Mouse (Mus musculus) liver, embryonic 12.5 days (tissue): Measurements from ENCODE around the gene Cenpu. TPM values are rescaled to one million over a fixed set of nuclear protein-coding genes. Genes with fewer than 3 reads are reported as not detected.

Source experiments
- ATAC-seq: fragments of 200-750 bp; cut with Nextera tagmentation; 2 replicates; pipeline ENCODE4 v1.8.0; 2017; ENCODE audit warnings: moderate number of reproducible peaks, mild to moderate bottlenecking, moderate library complexity
- H3K27ac ChIP-seq: fragments of 300-500 bp; sonication (generic); 2 replicates; pipeline ENCODE4 v1.5.1; 2016; ENCODE audit warnings: mild to moderate bottlenecking
- H3K27me3 ChIP-seq: fragments of 300-500 bp; sonication (generic); replicated peaks from 2 replicates; pipeline ENCODE4 v1.6.1; 2016; ENCODE audit warnings: mild to moderate bottlenecking, moderate library complexity
- H3K36me3 ChIP-seq: fragments of 300-500 bp; sonication (generic); 2 replicates; pipeline ENCODE4 v1.6.1; 2016; ENCODE audit warnings: mild to moderate bottlenecking, moderate library complexity
- H3K4me1 ChIP-seq: fragments of 300-500 bp; sonication (generic); 2 replicates; pipeline ENCODE4 v1.6.1; 2016
- H3K4me2 ChIP-seq: fragments of 300-500 bp; sonication (generic); 2 replicates; pipeline ENCODE4 v1.6.1; 2016; ENCODE audit warnings: mild to moderate bottlenecking, moderate library complexity
- H3K4me3 ChIP-seq: fragments of 300-500 bp; sonication (generic); 2 replicates; pipeline ENCODE4 v1.5.1; 2016; ENCODE audit warnings: mild to moderate bottlenecking, moderate library complexity
- H3K9ac ChIP-seq: fragments of 300-500 bp; sonication (generic); 2 replicates; pipeline ENCODE4 v1.6.1; 2016; ENCODE audit warnings: mild to moderate bottlenecking, moderate library complexity
- H3K9me3 ChIP-seq: fragments of 300-500 bp; sonication (generic); replicated peaks from 2 replicates; pipeline ENCODE4 v1.6.1; 2016; ENCODE audit warnings: mild to moderate bottlenecking, moderate library complexity
- WGBS: fragments of 180-500 bp; shearing (Covaris S2); methylation state at CpG from one replicate; pipeline ENCODE4 v1.1.7; 2016; ENCODE audit not compliant: insufficient replicate concordance; 5-methylcytosine and 5-hydroxymethylcytosine counted together
- polyA plus RNA-seq: library from polyadenylated mRNA; unstranded; fragments of >200 nt; fragmentation: Nextera tagmentation; extraction: Ambion mirVana; gene quantifications from 2 replicates; pipeline ENCODE4 v1.2.1, GENCODE M21; 2016

The Cenpu gene
- polyA plus RNA-seq, 1 experiment from 2014 or later, result 22.2 TPM

DNA sequence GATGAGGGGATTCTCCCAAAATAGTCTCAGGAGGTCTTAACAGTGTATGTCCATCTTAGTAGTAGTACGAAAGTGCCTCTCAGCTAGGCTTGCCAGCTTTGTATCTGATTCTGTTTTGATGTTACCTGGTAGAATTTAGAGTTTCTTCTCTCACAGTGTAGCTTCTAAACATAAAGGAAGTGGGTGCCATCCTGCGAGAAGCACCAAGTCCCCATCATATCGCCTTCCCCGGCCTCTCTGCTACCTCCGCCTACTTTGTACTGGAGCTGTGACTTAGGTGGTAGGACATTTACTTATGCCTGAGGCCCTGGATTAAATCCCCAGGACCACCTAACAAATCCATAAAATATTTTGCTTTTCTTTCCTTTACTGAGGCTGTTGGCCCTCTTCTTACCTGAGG lies 74.8 kb downstream of the Cenpu start:
- Histone ChIP-seq H3K4me2 (no peak overlapping the region), H3K27ac (no peak overlapping the region), H3K27me3 (no peaks in the 10 kb centered on the region), H3K4me1 (peaks cover 48% of the 10 kb centered on the region), H3K4me3 (no peak overlapping the region), H3K36me3 (peaks cover 46% of the 10 kb centered on the region), H3K9ac (no peak overlapping the region), H3K9me3 (no peaks in the 10 kb centered on the region)
- ATAC-seq, result no peak
- WGBS, result 80% methylated on average over 5 of the region's 5 CpGs

DNA sequence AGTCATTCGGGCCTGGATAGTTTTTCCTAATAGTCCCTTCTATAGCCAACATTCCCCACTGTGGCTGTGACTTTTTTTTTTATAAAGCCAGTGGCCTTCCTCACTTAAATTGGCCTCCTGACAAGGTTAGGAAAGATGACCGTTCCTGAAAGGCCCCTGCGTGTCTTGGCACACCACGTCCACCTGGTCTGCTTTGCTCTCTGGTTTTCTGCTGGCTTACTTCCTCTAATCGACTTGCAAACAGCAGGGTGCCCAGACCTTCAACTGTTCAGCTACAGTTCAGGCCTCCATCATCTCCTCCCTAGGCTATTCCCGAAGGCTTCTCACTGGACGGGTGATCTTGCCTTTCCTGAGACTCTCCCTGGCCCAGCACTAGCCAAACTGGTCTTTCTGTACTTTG lies 76.1 kb downstream of the Cenpu start:
- Histone ChIP-seq H3K9ac (no peak overlapping the region), H3K27ac (0 out of 2 replicates have a peak overlapping the region, but pooled peaks have one; percentile 13), H3K36me3 (peaks cover 53% of the 10 kb centered on the region), H3K4me2 (no peak overlapping the region), H3K27me3 (no peaks in the 10 kb centered on the region), H3K9me3 (no peaks in the 10 kb centered on the region), H3K4me3 (no peak overlapping the region), H3K4me1 (peaks cover 48% of the 10 kb centered on the region)
- WGBS, result 57% methylated on average over 7 of the region's 7 CpGs
- no peak for ATAC-seq

DNA sequence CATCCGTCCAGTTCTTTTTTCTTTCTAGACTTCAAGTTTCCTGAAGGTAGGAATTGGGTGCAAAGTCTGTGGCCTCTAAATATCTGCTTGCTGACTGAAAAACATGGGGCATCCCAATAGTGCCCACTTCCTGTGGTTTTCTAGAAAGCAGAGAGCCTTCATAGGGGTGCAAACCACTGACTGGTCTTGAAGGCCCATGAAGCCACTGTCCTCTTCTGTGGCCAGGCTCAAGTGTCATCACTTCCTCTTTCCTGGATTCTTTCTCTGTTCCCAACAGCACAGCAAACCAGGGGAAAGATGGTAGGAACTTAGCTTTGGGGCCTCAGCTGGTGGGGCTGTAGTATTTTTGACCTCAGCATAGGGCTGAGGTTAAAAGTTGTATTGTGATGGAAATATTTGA lies 76.8 kb downstream of the Cenpu start:
- peaks cover 47% of the 10 kb centered on the region for H3K4me1 ChIP-seq
- WGBS, result 81% methylated on average over 1 of the region's 1 CpGs
- H3K9me3 ChIP-seq, result no peaks in the 10 kb centered on the region
- H3K36me3 ChIP-seq, result peaks cover 60% of the 10 kb centered on the region
- H3K4me2 ChIP-seq, result no peak overlapping the region
- H3K27me3 ChIP-seq, result no peaks in the 10 kb centered on the region
- ATAC-seq, result no peak
- H3K4me3 ChIP-seq, result no peak overlapping the region
- no peak overlapping the region for H3K9ac ChIP-seq
- no peak overlapping the region for H3K27ac ChIP-seq

Other genes starting within 250 kb of the Cenpu start
- 42.5 and 44.1 TPM in 2 replicates for gene Acsl1, start 81.0 kb upstream of the Cenpu start, polyA plus RNA-seq
- 11.7 and 13.1 TPM in 2 replicates for gene Primpol, start 65.2 kb downstream of the Cenpu start, polyA plus RNA-seq
- 94.0 and 94.6 TPM in 2 replicates for gene Casp3, start 65.3 kb downstream of the Cenpu start, polyA plus RNA-seq
- gene Irf2, start 187.7 kb downstream of the Cenpu start, polyA plus RNA-seq, result 14.8 and 17.5 TPM in 2 replicates